In genomic region chr9:57748137-57748536, GRCm38 (mm10) we compare ENCODE assay signal across 12 mouse cellular contexts. TPM values are rescaled to one million over a fixed set of nuclear protein-coding genes. Genes with fewer than 3 reads are reported as not detected.
A peak's percentile ranks its signal among the peaks of the same experiment; 100 is the strongest.
DNase-seq lines count a peak whose midpoint lies in the region; ATAC-seq lines count a peak whose summit lies in the region.
"Had no signal": no experiment of that assay in that cellular context is flagged by ENCODE, and none has a peak within 500 bp of the region (broad histone marks: within the 10 kb centered on the region; RNA-seq: fewer than 3 reads in every experiment).

No protein-coding gene starts in this region.

- no peaks in the 10 kb centered on the region for H3K9me3 ChIP-seq in heart, embryonic 11.5 days (replicated peaks; ENCODE audit: control insufficient read depth, low read length)
- H3K9me3 ChIP-seq: stomach, embryonic 15.5 days had no signal

- no peak overlapping the region for H3K9ac ChIP-seq in heart, embryonic 11.5 days (ENCODE audit: low read depth, low read length)
- H3K9ac ChIP-seq: liver, postnatal 0 days; stomach, embryonic 15.5 days had no signal

- no peak overlapping the region for H3K4me2 ChIP-seq in heart, embryonic 11.5 days
- H3K4me2 ChIP-seq: stomach, embryonic 15.5 days had no signal

- no peaks in the 10 kb centered on the region for H3K4me1 ChIP-seq in heart, embryonic 11.5 days (ENCODE audit: control insufficient read depth, insufficient read depth, low read length)
- H3K4me1 ChIP-seq: stomach, embryonic 15.5 days had no signal

- ATAC-seq in heart, embryonic 11.5 days (replicated peaks; ENCODE audit: insufficient number of reproducible peaks, low FRiP score, low TSS enrichment), result no peak
- ATAC-seq: intestine, embryonic 16.5 days; liver, postnatal 0 days had no signal

- 80% methylated on average over 6 of the region's 6 CpGs for WGBS in heart, embryonic 11.5 days (ENCODE audit: insufficient replicate concordance)

- no peaks in the 10 kb centered on the region for H3K27me3 ChIP-seq in heart, embryonic 11.5 days (ENCODE audit: control insufficient read depth, insufficient read depth, low read length)
- H3K27me3 ChIP-seq: stomach, embryonic 15.5 days had no signal

- H3K27ac ChIP-seq in heart, embryonic 11.5 days (ENCODE audit: low read depth, low read length), result no peak overlapping the region
- H3K27ac ChIP-seq: stomach, embryonic 15.5 days had no signal

- peak; percentile 56 to 63 for DNase-seq in heart, adult 18-20 months
- DNase-seq in kidney, postnatal 25 days, result peak; percentile 57 to 74
- no peak for DNase-seq in kidney, postnatal 10 days
- peak; percentile 68 for DNase-seq in brain, adult 2 months (ENCODE audit: low read depth, low spot score)
- peak; percentile 77 for DNase-seq in cerebellum, adult 9-11 months
- no peak for DNase-seq in ovary, postnatal 14 days (ENCODE audit: low spot score)
- DNase-seq in ovary, postnatal 10 days (ENCODE audit: low spot score), result no peak
- DNase-seq: liver, postnatal 0 days; retina, postnatal 1 day had no signal

- H3K4me3 ChIP-seq in heart, embryonic 11.5 days (ENCODE audit: low read depth, low read length), result no peak overlapping the region
- H3K4me3 ChIP-seq: stomach, embryonic 15.5 days had no signal

- peaks cover 58% of the 10 kb centered on the region for H3K36me3 ChIP-seq in heart, embryonic 11.5 days (ENCODE audit: control insufficient read depth, insufficient read depth, low read length)

RNA-seq across cellular contexts. Expression of gene Clk3, which starts 17.5 kb away (rescaled TPM):
- 10 to 100 TPM; 21.3 to 29.0 TPM for total RNA-seq in heart, adult 18-20 months (2021)
- 64.2 and 73.5 TPM in 2 replicates for polyA plus RNA-seq in heart, embryonic 11.5 days (2014; fragmentation: Nextera tagmentation; extraction: Ambion mirVana)

RNA-seq across cellular contexts. Expression of gene Edc3, which starts 39.8 kb away (rescaled TPM):
- 1 to 10 TPM; 4.7 to 6.6 TPM for total RNA-seq in heart, adult 18-20 months (2021)
- 14.3 and 15.5 TPM in 2 replicates for polyA plus RNA-seq in heart, embryonic 11.5 days (2014; fragmentation: Nextera tagmentation; extraction: Ambion mirVana)

Comparison
In these comparisons a context has a peak if more than half of its experiments do, and no peak if none do; other contexts are left out.
1. DNase-seq: peak in heart, adult 18-20 months (2 of 2), kidney, postnatal 25 days (2 of 2), brain, adult 2 months (single experiment) and cerebellum, adult 9-11 months (single experiment); none in kidney, postnatal 10 days (single experiment), ovary, postnatal 14 days (single experiment) and ovary, postnatal 10 days (single experiment).